ENCODE assay signal across 8 mouse cellular contexts in the genomic region with DNA sequence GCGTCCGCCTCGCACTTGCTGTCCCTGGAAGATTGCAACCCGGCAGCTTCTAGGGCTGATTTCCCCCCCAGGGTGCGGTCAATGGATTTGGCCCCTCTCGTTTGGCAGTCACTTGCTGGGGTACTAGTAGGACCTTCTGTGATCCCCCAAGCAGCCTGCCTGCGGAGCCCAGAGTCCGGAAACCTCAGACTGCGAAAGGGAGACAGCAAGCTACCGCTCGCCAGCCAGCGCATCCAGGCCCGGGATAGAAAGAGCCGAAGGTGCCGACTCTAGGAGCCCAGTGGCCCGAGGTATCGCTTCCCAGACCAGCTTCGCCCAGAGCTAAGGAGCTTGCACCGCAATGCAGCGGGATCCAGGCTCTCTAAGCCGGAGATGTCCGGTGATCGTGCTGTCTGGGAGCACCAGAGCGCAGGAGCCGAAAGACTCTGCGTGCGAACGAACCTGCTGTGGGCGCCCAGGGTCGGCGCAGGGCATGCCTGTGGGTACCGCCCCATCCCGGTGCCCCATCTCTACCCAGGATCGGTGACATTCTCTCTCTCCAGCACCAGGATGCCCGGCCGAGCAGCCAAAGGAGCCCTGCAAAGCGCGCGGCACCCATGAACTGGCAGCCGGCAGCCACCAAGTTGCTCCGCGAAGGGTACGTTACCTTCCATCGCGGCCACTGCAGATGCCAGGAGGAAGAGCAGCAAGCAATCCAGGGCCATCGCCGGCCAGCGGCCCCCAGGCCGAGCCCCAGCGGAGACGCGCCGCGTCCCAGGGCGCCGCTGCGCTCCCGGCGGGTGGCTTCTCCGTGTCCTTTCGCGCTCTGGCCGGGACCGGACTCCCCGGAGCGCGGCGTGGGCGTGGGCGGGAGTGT. TPM values are rescaled to one million over a fixed set of nuclear protein-coding genes. Genes with fewer than 3 reads are reported as not detected.
DNase-seq lines count a peak whose midpoint lies in the region; ATAC-seq and TF ChIP-seq lines count a peak whose summit lies in the region.

No protein-coding gene starts in this region.

- no peaks in the 10 kb centered on the region for H3K9me3 ChIP-seq in forebrain, embryonic 11.5 days (ENCODE audit: control insufficient read depth, low read length)
- no peaks in the 10 kb centered on the region for H3K9me3 ChIP-seq in midbrain, embryonic 14.5 days (ENCODE audit: control insufficient read depth, low read length)

- under 1% methylated on average over 70 of the region's 70 CpGs for WGBS in forebrain, embryonic 11.5 days
- under 1% methylated on average over 70 of the region's 70 CpGs for WGBS in midbrain, embryonic 14.5 days
- whole genome bisulfite sequencing in thymus, adult 2 months = 7% methylated on average over 68 of the region's 70 CpGs

- intact Hi-C loops in heart, postnatal 36 days (cut with DNase I) = loop anchor here (1.0 to 10.0 kb wide), 6 partner anchors 47 to 1042 kb away; no protein-coding TSS in a partner anchor

- no peak for TF ChIP-seq POLR2A in thymus, adult 2 months (IDR thresholded peaks at IDR 0.05; ENCODE audit: control insufficient read depth, extremely low read depth, insufficient read depth, low read length, poor library complexity)

- peak overlapping the region; percentile 97 for H3K4me2 ChIP-seq in forebrain, embryonic 11.5 days (ENCODE audit: low read depth, low read length, severe bottlenecking)
- H3K4me2 ChIP-seq in midbrain, embryonic 14.5 days (ENCODE audit: low read length) = peak overlapping the region; percentile 63

- H3K4me1 ChIP-seq in forebrain, embryonic 11.5 days (replicated peaks; ENCODE audit: control insufficient read depth, insufficient read depth, low read length) = peaks cover 11% of the 10 kb centered on the region
- H3K4me1 ChIP-seq in midbrain, embryonic 14.5 days (ENCODE audit: control insufficient read depth, insufficient read depth, low read length) = peaks cover 26% of the 10 kb centered on the region
- H3K4me1 ChIP-seq in thymus, adult 2 months (replicated peaks; ENCODE audit: control insufficient read depth, insufficient read depth, low read length) = no peaks in the 10 kb centered on the region

- H3K27ac ChIP-seq in forebrain, embryonic 11.5 days (ENCODE audit: low read depth, low read length) = no peak overlapping the region
- H3K27ac ChIP-seq in layer of hippocampus, adult 2 months = peak overlapping the region; percentile 84
- H3K27ac ChIP-seq in midbrain, embryonic 14.5 days (replicated peaks; ENCODE audit: low read depth, low read length) = peak overlapping the region; percentile 90
- H3K27ac ChIP-seq in thymus, adult 2 months (ENCODE audit: control insufficient read depth, insufficient read depth, low read length) = no peak overlapping the region

- peak overlapping the region; percentile 79 for H3K9ac ChIP-seq in forebrain, embryonic 11.5 days (ENCODE audit: low read length)
- H3K9ac ChIP-seq in midbrain, embryonic 14.5 days (replicated peaks; ENCODE audit: low read length) = peak overlapping the region; percentile 98

- H3K27me3 ChIP-seq in forebrain, embryonic 11.5 days (ENCODE audit: control insufficient read depth, insufficient read depth, low read length) = peaks cover 21% of the 10 kb centered on the region; the same call in 1 of the 2 replicates
- H3K27me3 ChIP-seq in midbrain, embryonic 14.5 days (ENCODE audit: control insufficient read depth, insufficient read depth, low read length) = peaks cover 5% of the 10 kb centered on the region; the same call in 1 of the 2 replicates
- no peaks in the 10 kb centered on the region for H3K27me3 ChIP-seq in thymus, adult 2 months (ENCODE audit: control insufficient read depth, insufficient read depth, low read length)

- no peak for TF ChIP-seq CTCF in layer of hippocampus, adult 2 months (conservative IDR thresholded peaks at IDR 0.05)
- no peak for TF ChIP-seq CTCF in thymus, adult 2 months (IDR thresholded peaks at IDR 0.05; ENCODE audit: borderline replicate concordance, control insufficient read depth, extremely low read depth, insufficient read depth, low read length, poor library complexity)

- peak; percentile 40 for ATAC-seq in forebrain, embryonic 11.5 days (replicated peaks; ENCODE audit: low FRiP score)
- peak; percentile 34 for ATAC-seq in midbrain, embryonic 14.5 days (ENCODE audit: low FRiP score, low TSS enrichment)

- H3K4me3 ChIP-seq in forebrain, embryonic 11.5 days (ENCODE audit: low read depth, low read length) = peak overlapping the region; percentile 66
- peak overlapping the region; percentile 72 for H3K4me3 ChIP-seq in layer of hippocampus, adult 2 months
- H3K4me3 ChIP-seq in midbrain, embryonic 14.5 days (replicated peaks; ENCODE audit: low read depth, low read length) = peak overlapping the region; percentile 95
- no peak overlapping the region for H3K4me3 ChIP-seq in thymus, adult 2 months (ENCODE audit: control insufficient read depth, insufficient read depth, low read length)

- H3K36me3 ChIP-seq in forebrain, embryonic 11.5 days (ENCODE audit: control insufficient read depth, insufficient read depth, low read length) = no peaks in the 10 kb centered on the region
- no peaks in the 10 kb centered on the region for H3K36me3 ChIP-seq in midbrain, embryonic 14.5 days (ENCODE audit: control insufficient read depth, insufficient read depth, low read length)
- H3K36me3 ChIP-seq in thymus, adult 2 months (ENCODE audit: control insufficient read depth, insufficient read depth, low read length) = no peaks in the 10 kb centered on the region

- DNase-seq in ES-CJ7 (ENCODE audit: low read depth, low spot score) = peak; percentile 35
- DNase-seq in brain, adult 2 months (ENCODE audit: low read depth, low spot score) = peak; percentile 66
- DNase-seq in forebrain, embryonic 11.5 days (ENCODE audit: low spot score) = peak; percentile 80
- DNase-seq in heart, postnatal 36 days = peak; percentile 23 to 34
- peak in 1 of 2 experiments; percentile 24 for DNase-seq in layer of hippocampus, adult 2 months (ENCODE audit: low spot score in 2 of 2)
- DNase-seq in midbrain, embryonic 14.5 days = peak; percentile 70
- peak; percentile 15 for DNase-seq in yolk sac, embryonic 10.5 days (ENCODE audit: low spot score)
- no peak for DNase-seq in thymus, adult 2 months

RNA-seq across cellular contexts. Expression of a gene that starts 0.6 kb away (rescaled TPM):
- polyA plus RNA-seq in forebrain, embryonic 11.5 days (2014; fragmentation: Nextera tagmentation; extraction: Ambion mirVana) = 19.8 and 19.9 TPM in 2 replicates
- 10 to 100 TPM; 15.5 to 22.4 TPM for total RNA-seq in heart, postnatal 36 days (2021)
- 10 to 100 TPM; 23.5 to 26.3 TPM for total RNA-seq in layer of hippocampus, adult 2 months (2021)
- 93.9 and 96.1 TPM in 2 replicates for polyA plus RNA-seq in midbrain, embryonic 14.5 days (2014; fragmentation: Nextera tagmentation; extraction: Ambion mirVana)
- 0.15 and 0.43 TPM in 2 replicates for polyA plus RNA-seq in thymus, adult 2 months (2012; rRNA removed)

Comparison
In these comparisons a context has a peak if more than half of its experiments do, and no peak if none do; other contexts are left out.
1. H3K27ac ChIP-seq: peak in layer of hippocampus, adult 2 months (single experiment) and midbrain, embryonic 14.5 days (single experiment); none in forebrain, embryonic 11.5 days (single experiment) and thymus, adult 2 months (single experiment).
2. RNA of a gene that starts 0.6 kb away (polyA plus RNA-seq): 93.9 to 96.1 TPM in midbrain, embryonic 14.5 days and 19.8 to 19.9 TPM in forebrain, embryonic 11.5 days; 0.15 to 0.43 TPM in thymus, adult 2 months; every median in the first group is over 10 times any median in the second.